Mouse (Mus musculus): Measurements from ENCODE around the gene Eomes.

The Eomes gene

DNA sequence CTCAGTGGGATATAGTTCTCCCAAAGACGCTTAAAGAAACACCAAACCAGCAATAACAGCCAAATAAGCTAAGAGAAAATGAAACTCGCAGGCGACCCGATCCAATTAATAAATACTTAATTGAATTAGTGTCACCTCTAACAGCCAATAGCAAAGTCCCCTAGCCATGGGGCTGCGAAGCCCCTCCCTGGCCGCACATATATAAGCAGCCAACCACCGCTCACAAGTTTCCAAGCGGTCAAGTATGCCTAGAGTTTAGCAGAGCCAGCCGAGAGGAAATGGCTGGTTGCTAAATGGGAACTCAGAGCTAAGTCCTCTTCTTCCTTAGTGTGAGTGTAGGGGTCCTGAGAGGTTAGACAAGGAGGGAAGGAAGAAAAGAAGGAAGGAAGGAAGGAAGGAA, at the start of gene Eomes:
Eomes (plus strand) TSS at position 252 of the 400 bp plus-strand sequence.
- WGBS = 4% methylated on average over 9 of the region's 9 CpGs

- 52% methylated on average over 9 of the region's 9 CpGs for WGBS
These were observed 33.2 kb upstream of the Eomes start for GRCm38 (mm10) chr9:118444809-118445208.

DNA sequence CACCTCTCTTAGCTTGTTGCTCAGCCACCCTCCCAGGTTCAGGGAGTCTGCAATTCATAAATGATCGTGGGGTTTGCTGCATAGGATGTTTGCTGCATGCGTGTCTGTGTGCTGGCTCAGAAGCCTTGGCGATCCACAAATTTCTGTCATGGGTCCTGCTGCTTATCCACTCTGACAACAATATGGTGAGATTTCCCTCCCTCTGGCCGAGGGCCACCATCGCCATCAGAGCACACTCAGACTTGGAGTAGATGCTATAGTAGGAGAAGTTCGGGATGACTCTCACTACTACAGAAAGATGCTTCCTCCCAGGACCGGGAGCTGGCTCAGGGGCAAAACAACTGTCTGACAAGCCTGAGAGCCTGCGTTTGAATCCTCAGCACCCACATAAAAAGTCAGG, 28.7 kb upstream of the Eomes start:
- 84% methylated on average over 8 of the region's 8 CpGs for WGBS

GRCm38 (mm10) chr9:118453427-118453826, 24.6 kb upstream of the Eomes start:
- WGBS = 41% methylated on average over 9 of the region's 9 CpGs

DNA sequence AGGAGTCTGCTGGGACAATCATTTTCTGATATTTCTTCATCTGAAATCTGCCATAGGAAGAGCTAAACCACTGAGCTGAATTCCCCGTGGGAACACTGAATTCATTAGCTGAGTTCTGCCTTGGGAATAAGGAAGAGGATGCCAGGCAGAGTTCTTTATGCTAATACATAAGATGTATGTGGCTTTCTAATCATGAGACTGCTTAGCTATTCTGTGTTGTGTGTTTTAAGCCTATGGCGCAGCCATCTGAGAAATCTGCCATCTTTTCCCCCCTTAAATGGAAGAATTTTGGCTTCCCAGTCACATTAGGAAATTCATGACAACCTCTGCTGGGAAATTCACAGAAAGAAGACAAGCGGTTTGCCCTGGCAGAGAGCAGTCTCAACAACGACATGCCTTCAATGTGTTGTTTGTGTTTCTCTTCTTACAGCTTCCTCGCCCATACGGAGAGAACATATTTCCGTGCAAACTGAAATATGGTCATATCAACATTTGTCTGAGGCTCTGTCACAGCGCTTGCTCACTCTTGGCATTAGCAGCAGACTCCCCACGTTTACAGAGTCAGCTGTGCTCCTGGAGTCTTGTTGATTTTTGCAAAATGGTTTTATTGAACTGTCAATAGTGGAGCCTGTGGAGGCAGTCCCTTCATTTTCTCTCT, 22.7 kb upstream of the Eomes start:
- 38% methylated on average over 9 of the region's 9 CpGs for WGBS

DNA sequence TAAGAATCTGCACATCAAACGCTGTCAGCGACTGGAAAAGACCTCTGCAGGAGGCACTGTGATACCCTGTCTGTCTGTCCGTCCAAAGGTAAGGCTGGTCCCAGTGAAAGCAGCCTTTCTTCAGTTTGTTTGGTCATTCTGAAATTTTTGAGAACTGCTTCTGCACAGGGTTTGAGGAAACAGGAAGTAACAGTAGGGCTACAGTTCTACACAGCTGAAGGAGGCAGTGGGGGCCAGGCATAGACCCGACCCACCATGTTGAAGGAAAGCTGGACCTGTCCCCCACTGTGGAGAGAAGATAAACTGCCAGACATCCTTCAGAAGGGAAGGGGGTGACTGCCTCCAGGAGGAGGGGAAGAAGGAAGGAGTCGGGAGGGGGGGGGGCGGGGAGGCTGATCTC, 21.6 kb upstream of the Eomes start:
- 65% methylated on average over 6 of the region's 6 CpGs for WGBS

DNA sequence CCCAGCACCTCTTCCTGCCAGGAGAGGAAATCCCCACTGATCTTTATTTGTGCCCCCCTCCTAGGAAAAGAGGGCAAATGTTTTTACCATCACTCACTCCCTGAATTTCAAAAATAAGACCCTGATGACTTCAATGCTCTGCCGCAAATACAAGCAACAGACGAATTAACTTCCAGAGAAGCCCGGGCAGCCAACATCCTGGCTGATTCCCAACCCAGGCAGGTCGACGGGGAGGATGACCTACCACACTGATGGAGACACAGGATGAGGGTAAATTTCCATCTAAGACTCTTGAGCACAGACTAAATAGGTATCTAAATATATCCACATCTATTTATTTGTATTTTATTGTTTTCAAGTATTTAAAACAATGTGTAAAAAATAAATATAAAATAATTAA, 20.0 kb upstream of the Eomes start:
- 22% methylated on average over 5 of the region's 5 CpGs for WGBS

DNA sequence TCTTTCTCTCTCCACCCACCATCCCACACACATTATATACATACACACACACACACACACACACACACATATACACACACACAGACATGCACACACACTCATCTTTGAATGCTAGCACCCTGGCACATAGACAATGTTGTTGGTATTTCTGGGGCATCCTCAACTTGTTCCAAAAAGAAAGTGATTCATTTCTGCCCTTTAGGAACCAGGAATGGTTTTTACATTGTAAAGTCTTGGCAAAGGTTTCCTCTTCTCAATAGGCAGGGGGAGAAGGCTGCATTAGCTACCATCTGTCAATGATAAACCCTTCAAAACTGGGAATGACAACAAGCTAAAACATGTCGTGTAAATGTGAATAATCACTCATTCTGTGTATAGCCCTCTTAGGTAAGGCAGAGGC, 14.0 kb upstream of the Eomes start:
- 53% methylated on average over 1 of the region's 1 CpGs for WGBS

DNA sequence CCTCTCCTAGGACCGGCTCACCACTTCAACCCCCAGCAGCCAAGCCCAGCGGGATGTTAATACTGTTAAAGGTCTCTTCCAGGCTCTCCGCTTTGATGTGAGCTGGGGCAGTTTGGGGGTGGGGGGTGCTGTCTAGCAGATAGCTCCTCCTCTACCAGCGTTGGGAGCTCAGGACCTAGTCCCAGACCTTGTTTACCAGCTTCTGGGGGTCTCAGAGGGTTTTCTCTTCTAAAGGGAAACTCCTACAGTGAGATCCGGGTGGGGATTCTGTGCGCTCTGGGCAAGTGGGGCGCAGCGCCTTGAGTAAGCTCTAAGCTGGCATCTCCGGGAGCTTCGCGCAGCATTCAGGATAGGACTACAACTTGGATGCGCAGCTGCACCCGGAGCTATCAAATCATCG, 9.7 kb upstream of the Eomes start:
- 7% methylated on average over 14 of the region's 14 CpGs for WGBS

- WGBS = 12% methylated on average over 16 of the region's 16 CpGs
These were observed 8.7 kb upstream of the Eomes start for GRCm38 (mm10) chr9:118469272-118469671.

- WGBS = 57% methylated on average over 3 of the region's 3 CpGs
These were observed 6.7 kb upstream of the Eomes start for GRCm38 (mm10) chr9:118471296-118471695.

- 3% methylated on average over 22 of the region's 22 CpGs for WGBS
These were observed 1.7 kb upstream of the Eomes start for GRCm38 (mm10) chr9:118476211-118476765.

DNA sequence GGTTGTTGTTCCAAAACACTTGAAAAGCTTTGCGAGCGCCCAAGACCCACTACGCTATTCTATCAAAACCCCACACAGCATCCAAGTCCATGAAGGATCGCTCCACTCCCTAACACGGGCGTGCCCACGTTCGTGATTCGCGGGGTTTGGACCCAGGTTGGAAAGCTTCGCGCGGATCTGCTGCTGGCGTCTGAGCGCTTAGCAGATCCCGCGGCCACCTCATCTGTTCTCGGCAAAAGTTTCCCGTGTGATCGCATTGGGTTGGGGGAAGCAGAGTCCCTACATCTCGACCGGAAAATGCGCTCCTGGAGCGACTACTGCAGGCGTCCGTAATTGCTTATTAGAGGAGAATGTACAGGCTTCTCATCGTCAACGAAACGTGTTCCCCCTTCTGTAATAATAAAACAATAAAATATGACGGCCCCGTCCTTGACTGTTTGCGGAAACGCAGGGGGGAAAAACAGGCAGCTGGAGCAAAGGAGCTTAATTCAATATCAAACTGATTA, 1.2 kb upstream of the Eomes start:
- WGBS = 2% methylated on average over 33 of the region's 33 CpGs

GRCm38 (mm10) chr9:118477281-118477931, 606 bp upstream of the Eomes start:
- 2% methylated on average over 31 of the region's 31 CpGs for WGBS

- 2% methylated on average over 29 of the region's 29 CpGs for WGBS
These were observed 436 bp downstream of the Eomes start for GRCm38 (mm10) chr9:118478458-118478838.

- 2% methylated on average over 87 of the region's 87 CpGs for WGBS
These were observed 961 bp downstream of the Eomes start for GRCm38 (mm10) chr9:118478839-118479507.

GRCm38 (mm10) chr9:118479508-118480291, 1.7 kb downstream of the Eomes start:
- 36% methylated on average over 23 of the region's 23 CpGs for WGBS

- 43% methylated on average over 14 of the region's 14 CpGs for WGBS
These were observed 2.3 kb downstream of the Eomes start for GRCm38 (mm10) chr9:118480292-118480690.

DNA sequence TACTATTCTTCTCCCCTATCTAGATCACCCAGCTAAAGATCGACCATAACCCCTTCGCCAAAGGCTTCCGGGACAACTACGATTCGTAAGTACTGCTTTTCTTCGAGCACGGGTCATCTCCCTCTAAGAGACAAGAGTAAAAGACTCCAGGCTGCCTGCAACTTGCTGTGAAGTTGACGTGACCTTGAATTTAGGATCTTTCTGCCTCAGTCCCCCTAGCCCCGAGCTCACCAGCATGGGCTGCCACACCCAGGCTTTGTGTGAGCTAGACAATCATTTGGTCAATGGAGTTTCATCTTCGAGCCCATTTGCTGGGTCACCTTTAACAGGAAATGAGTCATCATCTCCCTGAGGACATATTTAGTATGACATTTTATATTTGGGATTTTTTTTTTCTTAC, 4.2 kb downstream of the Eomes start:
- 85% methylated on average over 10 of the region's 10 CpGs for WGBS

- 12% methylated on average over 32 of the region's 32 CpGs for WGBS
These were observed 8.5 kb downstream of the Eomes start for GRCm38 (mm10) chr9:118486361-118487095.

GRCm38 (mm10) chr9:118487096-118487395, 9.0 kb downstream of the Eomes start:
- 6% methylated on average over 9 of the region's 9 CpGs for WGBS
